Mouse (Mus musculus) layer of hippocampus, postnatal 10 days (tissue): ENCODE results near the gene Vav1. TPM values are rescaled to one million over a fixed set of nuclear protein-coding genes. Genes with fewer than 3 reads are reported as not detected.

Experiments used
- DNase-seq, 2 experiments: peaks; one replicate each; pipeline ENCODE4 v3.0.0; 2021; ENCODE audit warnings: low spot score in 2 of 2
- long read RNA-seq: library from polyadenylated mRNA; stranded (forward); transcript quantifications from one replicate; pipeline ENCODE4 v2.0.0, GENCODE M21; 2023
- total RNA-seq, 2 experiments: library from RNA; stranded (reverse); gene quantifications; 2 replicates each; pipeline ENCODE4 v1.2.3; 2021

Vav1 gene
- 1 to 10 TPM; 4.4 to 4.6 TPM for total RNA-seq
- long read RNA-seq, partial matches to known transcripts, result 1 of 2 reads
- long read RNA-seq, other reads (novel, unspliced or antisense), result 1 of 2 reads

- peak in 1 of 2 experiments; percentile 32 for DNase-seq
Observed at GRCm38 (mm10) chr17:57278943-57279590, at the start of gene Vav1. TSS of gene Vav1 (plus strand) at chr17:57279100.

GRCm38 (mm10) chr17:57229851-57230727, 48.8 kb upstream of the Vav1 start:
- DNase-seq, result no peak

- DNase-seq, result no peak
Observed at GRCm38 (mm10) chr17:57230728-57231125, 48.2 kb upstream of the Vav1 start.

- DNase-seq, result no peak
Observed at GRCm38 (mm10) chr17:57231321-57231771, 47.6 kb upstream of the Vav1 start.

- no peak for DNase-seq
Observed at GRCm38 (mm10) chr17:57232200-57232599, 46.7 kb upstream of the Vav1 start.

- DNase-seq, result no peak
Observed at GRCm38 (mm10) chr17:57233038-57233437, 45.9 kb upstream of the Vav1 start.

- no peak for DNase-seq
Observed at GRCm38 (mm10) chr17:57234254-57234928, 44.5 kb upstream of the Vav1 start.

GRCm38 (mm10) chr17:57235803-57236202, 43.1 kb upstream of the Vav1 start:
- no peak for DNase-seq

- DNase-seq, result no peak
Observed at GRCm38 (mm10) chr17:57237181-57237580, 41.7 kb upstream of the Vav1 start.

- no peak for DNase-seq
Observed at GRCm38 (mm10) chr17:57243650-57244370, 35.1 kb upstream of the Vav1 start.

- no peak for DNase-seq
Observed at GRCm38 (mm10) chr17:57245311-57245929, 33.5 kb upstream of the Vav1 start.

GRCm38 (mm10) chr17:57246663-57247392, 32.1 kb upstream of the Vav1 start:
- no peak for DNase-seq

GRCm38 (mm10) chr17:57247393-57248200, 31.3 kb upstream of the Vav1 start:
- peak; percentile 90 to 92 for DNase-seq

GRCm38 (mm10) chr17:57248201-57248699, 30.6 kb upstream of the Vav1 start, which contains the start of gene Gpr108:
TSS of gene Gpr108 (minus strand) at chr17:57248446.
- peak; percentile 82 to 88 for DNase-seq

- no peak for DNase-seq
Observed at GRCm38 (mm10) chr17:57248771-57249170, 30.1 kb upstream of the Vav1 start.

- peak; percentile 96 for DNase-seq
Observed at GRCm38 (mm10) chr17:57249186-57250181, 29.4 kb upstream of the Vav1 start, which contains the start of gene Trip10. TSS of gene Trip10 (plus strand) at chr17:57249455.

- peak in 1 of 2 experiments; percentile 38 for DNase-seq
Observed at GRCm38 (mm10) chr17:57250461-57251160, 28.3 kb upstream of the Vav1 start.
